Mouse (Mus musculus): Measurements from ENCODE around the gene Astl.
"Not testable (repeated sequence)": the region's sequence is repeated elsewhere in the genome, so short reads cannot be mapped to it uniquely, and the experiment has no call there.

The Astl gene

DNA sequence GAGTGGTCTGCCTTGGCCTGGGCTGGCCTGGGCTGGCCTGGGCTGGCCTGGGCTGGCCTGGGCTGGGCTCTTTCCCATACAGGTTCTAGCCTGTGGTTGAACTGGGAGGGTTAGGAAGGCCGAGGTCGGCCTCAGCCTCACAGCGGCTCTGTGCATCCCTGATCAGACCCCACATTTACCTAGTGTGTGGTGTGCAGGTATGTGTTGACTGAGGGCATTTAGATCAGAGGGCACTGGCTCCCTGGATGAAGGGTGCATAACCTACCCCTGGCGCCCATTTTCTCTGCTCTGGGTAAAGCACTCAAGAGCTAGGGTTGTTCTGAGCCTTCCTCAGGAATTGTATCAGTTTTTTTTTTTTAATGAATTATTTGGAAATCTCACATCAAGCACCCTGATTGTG lies at the start of gene Astl:
Gene Astl (plus strand): TSS at position 224 of the 400 bp plus-strand sequence.
- no peak for DNase-seq (ENCODE audit: low spot score in 2 of 2)

GRCm38 (mm10) chr2:127292250-127292649 lies 46.2 kb upstream of the Astl start:
- DNase-seq (ENCODE audit: low spot score in 2 of 2): no peak

GRCm38 (mm10) chr2:127297001-127297805 lies 41.2 kb upstream of the Astl start:
- no peak for DNase-seq (ENCODE audit: low spot score in 2 of 2)

GRCm38 (mm10) chr2:127298056-127298455 lies 40.4 kb upstream of the Astl start:
- no peak for DNase-seq (ENCODE audit: low spot score in 2 of 2)

DNA sequence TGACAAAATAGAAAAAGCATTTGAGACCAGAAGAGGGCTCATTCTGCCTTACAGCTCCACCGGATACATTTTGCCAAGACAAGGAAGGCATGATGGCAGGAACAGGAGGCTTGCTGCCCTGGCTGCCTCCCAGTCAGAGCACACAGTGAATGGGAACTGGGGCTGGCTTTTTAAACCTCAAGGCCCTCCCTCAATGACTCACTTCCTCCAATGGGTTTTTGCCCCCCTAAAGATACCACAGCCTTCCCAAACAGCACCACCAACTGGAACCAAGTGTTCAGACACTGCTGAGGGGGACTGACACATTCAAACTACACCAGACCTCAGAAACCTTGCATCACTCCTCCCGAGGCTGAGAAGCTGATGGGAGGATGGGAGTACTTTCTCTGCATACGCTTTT lies 37.7 kb upstream of the Astl start:
- no peak for DNase-seq (ENCODE audit: low spot score in 2 of 2)

GRCm38 (mm10) chr2:127301883-127302282 lies 36.6 kb upstream of the Astl start:
- no peak for DNase-seq (ENCODE audit: low spot score in 2 of 2)

- DNase-seq (ENCODE audit: low spot score in 2 of 2): not testable (repeated sequence)
These were observed 34.2 kb upstream of the Astl start for GRCm38 (mm10) chr2:127304192-127304591.

DNA sequence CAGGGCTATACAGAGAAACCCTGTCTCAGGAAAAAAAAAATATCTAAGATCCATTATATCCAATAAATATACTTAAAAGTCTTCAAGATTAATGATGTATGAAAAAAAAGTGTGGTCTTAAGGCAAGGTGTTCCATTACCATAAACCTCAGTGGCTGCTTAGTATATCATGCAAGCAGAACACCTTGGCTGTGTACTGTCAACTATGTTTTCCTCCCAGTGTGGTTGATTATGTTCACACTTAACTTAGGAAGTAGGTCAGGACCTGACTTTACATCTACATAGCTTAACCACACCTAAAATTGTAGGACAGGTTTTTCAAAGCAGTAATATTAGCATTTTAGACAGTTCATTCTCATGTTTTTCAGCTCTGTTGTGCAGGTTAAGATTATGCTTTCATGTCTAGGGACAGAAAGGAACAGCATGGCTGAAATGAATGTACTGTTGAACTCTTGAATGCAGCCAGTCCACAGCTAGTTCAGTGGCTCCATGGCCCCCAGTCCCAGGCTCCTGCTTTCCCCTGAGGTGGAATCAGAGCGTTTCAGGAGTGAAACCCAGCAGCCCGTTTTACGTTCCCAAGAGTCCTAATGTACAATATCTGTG lies 33.7 kb upstream of the Astl start:
- DNase-seq (ENCODE audit: low spot score in 2 of 2): no peak

- no peak for DNase-seq (ENCODE audit: low spot score in 2 of 2)
These were observed 32.3 kb upstream of the Astl start for GRCm38 (mm10) chr2:127306123-127306522.

DNA sequence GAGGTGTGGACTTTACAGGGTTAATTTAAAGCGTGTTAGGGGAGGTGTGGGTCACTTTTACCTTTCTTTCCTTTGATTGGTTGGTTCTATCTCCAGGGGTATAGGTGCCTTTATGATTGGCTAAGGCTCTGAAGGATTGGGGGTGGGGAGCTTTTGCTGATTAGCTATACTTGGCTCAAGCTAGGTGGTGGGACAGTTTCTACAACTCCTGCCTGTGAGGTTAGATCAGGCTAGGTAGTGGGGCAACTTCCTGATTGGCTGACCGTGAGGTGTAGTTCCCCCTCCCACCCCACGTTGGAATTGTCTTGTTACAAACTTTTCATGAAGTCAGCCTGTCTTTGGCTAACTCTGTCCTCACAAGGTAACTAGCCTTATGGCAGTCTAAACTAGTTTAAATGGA lies 31.3 kb upstream of the Astl start:
- no peak for DNase-seq (ENCODE audit: low spot score in 2 of 2)

GRCm38 (mm10) chr2:127308660-127309059 lies 29.8 kb upstream of the Astl start:
- DNase-seq (ENCODE audit: low spot score in 2 of 2): no peak

GRCm38 (mm10) chr2:127310246-127310645 lies 28.2 kb upstream of the Astl start:
- no peak for DNase-seq (ENCODE audit: low spot score in 2 of 2)

GRCm38 (mm10) chr2:127310685-127311084 lies 27.8 kb upstream of the Astl start:
- no peak for DNase-seq (ENCODE audit: low spot score in 2 of 2)

DNA sequence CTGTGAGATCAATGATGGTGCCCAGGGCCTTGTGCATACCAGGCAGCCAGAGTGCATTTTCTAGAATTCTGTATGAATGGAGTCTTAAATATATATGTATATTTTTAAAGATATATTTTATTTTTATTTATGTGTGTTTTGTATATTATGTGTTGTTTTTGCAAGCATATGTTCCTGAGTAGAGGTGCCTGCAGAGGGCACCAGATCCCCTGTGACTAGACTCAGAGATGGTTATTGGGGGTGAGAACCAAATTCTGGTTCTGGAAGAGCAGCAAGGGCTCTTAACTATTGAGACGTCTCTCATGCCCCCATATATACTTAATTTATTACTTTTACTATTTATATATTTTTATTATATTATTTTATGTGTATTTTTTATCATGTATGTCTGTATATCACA lies 27.2 kb upstream of the Astl start:
- no peak for DNase-seq (ENCODE audit: low spot score in 2 of 2)

DNA sequence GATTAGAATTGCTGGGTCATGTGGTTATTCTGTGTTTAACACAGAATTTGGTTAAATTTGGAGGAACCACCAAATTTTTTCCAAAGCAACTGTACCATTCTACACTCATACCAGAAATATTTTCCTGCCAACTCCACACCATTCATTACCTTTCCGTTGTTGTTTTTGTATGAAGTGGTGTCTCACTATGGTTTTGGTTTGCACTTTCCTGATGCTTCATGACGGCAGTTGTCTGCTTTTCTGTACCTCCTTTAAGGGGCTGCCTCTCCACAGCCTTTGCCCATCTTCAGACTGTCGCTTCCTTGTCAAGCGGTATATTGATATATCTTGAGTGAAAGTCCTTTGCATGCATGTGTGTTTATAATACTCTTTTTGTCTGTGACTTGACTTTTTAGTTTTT lies 25.6 kb upstream of the Astl start:
- DNase-seq (ENCODE audit: low spot score in 2 of 2): no peak

- no peak for DNase-seq (ENCODE audit: low spot score in 2 of 2)
These were observed 24.6 kb upstream of the Astl start for GRCm38 (mm10) chr2:127313878-127314277.

DNA sequence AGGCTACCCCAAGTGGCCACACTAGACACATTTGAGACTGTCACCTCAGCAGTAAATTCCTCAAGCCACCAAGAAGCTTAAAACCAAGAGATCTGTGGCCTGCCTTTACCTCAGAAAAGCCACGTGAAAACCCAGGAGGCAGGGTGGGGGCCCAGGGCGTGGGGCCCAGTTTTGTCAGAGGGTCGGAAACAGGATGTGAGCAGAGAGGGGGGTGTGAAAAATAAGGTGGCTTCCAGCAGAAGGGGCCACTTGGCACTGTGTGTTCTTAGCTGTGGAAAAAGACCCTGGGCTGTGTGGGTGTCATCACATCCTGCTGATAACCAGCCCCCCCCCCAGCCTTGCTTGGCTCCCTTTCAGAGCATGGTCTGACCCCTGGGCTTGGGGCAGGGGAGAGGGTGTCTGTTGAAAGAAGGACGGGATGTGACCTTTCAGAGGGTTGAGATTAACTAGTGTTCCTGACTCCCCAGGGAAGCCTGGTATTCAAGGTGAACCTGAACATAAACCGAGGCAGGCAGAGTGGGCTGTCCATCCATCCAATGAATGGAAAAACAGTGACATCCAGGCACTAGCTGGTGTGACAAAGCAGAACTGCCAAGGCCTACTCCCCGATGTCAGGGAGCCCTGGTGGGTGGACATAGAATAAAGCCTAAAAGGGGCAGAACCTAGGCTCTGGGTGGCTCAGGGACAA lies 23.8 kb upstream of the Astl start:
- DNase-seq (ENCODE audit: low spot score in 2 of 2): no peak

DNA sequence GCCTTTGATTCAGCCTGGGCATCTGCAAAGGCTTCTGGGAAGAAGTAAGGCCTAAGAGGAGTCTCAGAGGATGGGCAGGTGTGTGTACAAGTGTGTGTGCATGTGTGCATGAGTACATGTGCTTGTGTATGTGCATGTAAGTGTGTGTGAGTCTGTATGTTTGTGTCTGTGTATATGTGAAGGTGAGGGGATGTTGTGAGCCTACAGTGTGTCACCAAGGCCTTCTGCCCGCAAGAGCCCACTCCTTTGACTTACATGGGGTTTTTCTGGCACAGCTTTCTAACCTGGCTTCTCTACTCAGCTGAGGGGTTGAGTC lies 23.3 kb upstream of the Astl start:
- no peak for DNase-seq (ENCODE audit: low spot score in 2 of 2)

GRCm38 (mm10) chr2:127316431-127316830 lies 22.0 kb upstream of the Astl start:
- DNase-seq (ENCODE audit: low spot score in 2 of 2): no peak

GRCm38 (mm10) chr2:127318136-127318535 lies 20.3 kb upstream of the Astl start:
- DNase-seq (ENCODE audit: low spot score in 2 of 2): no peak

DNA sequence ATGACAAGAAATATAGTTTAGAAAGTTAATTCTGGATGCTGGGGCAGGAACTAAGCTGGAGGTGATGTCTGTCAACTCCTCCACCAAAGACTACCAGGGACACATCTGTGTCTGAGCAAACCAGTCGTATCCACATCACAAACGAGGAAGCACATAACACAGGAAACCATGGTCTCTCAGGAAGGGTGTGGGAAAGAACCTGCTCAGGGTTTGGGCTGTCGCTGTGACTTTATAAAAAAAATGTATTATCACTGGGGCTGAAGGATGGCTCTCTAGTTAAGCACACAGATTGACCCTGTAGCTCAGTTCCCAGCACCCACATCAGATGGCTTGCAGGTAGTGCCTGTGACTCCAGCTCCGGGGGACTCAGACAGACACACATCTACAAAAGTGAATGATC lies 19.4 kb upstream of the Astl start:
- no peak for DNase-seq (ENCODE audit: low spot score in 2 of 2)

DNA sequence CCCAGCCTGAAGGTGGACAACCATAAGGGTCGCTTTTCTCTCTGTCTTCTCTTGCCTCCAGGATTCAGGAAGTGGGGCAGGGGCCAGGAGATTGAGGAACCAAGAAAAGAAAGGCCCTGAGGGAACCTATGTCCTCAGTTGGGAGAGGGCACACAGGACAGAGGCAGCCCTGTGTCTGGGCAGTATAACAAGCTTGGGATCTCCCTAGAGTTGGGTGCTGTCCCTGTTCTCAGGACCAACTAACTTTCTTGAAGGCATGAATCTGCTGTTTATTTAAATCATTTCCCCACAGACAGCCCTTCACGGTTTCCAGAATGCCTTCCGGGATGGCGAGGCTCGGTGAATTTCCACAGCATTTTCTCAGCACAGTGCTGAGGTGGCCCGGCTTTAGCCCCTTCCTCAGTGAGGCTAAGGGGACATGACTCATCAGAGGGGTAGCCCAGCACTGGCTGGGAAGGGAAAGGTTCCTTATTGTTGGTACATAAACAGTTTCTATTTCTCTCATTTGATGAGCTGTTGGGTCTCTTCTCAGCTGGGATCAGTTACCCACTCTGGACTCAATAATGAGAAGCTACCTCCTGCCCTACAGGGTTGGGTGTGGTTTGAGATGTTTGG lies 15.7 kb upstream of the Astl start:
- no peak for DNase-seq (ENCODE audit: low spot score in 2 of 2)

GRCm38 (mm10) chr2:127323667-127324066 lies 14.8 kb upstream of the Astl start:
- DNase-seq (ENCODE audit: low spot score in 2 of 2): no peak

Measured in frontal cortex, postnatal 25 days (tissue).